Mouse (Mus musculus) thymus, adult 2 months (tissue): ENCODE measurements at regions not wholly inside any gene's neighbourhood (a gene's known extent, or its start where the extent isn't known, plus 50 kb on each side); places are given as distances from the start of the nearest gene placed in this dataset.

Experiments used
- CTCF ChIP-seq: fragments of 200-500 bp; IDR thresholded peaks from 2 replicates; pipeline ENCODE4 v1.5.1; 2012; ENCODE audit warnings: mild to moderate bottlenecking, control low read depth, low read length, moderate library complexity, borderline replicate concordance; ENCODE audit not compliant: control insufficient read depth, poor library complexity, insufficient read depth; ENCODE audit errors: extremely low read depth
- POLR2A ChIP-seq: fragments of 200-500 bp; IDR thresholded peaks from 2 replicates; pipeline ENCODE4 v1.6.1; 2012; ENCODE audit warnings: mild to moderate bottlenecking, low read length, control low read depth, moderate library complexity; ENCODE audit not compliant: control insufficient read depth, poor library complexity, insufficient read depth; ENCODE audit errors: extremely low read depth

DNA sequence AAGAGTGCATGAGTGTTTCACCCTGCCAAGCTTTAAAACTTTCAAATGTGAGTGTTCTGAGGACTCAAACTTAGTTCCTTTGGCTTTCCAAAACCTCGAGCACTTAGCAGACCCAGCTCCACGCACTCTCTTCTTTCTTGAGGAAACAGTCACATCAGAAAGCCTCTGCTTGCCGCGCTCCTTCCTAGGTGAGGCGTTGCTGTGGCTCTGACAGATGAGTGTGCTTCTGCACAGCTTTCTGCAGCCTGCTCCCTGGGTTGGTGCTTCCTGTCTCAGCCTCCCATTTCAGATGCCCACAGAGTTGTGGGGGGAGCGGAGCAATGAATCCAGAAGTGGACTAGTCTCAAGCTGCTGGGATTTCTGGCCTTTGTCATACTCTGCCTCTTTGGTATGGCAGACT lies 95.3 kb upstream of the Id2 start:
- TF ChIP-seq CTCF, result no peak
- TF ChIP-seq POLR2A, result no peak
